Mouse (Mus musculus): ENCODE measurements around the gene 3110009E18Rik.

3110009E18Rik gene

DNA sequence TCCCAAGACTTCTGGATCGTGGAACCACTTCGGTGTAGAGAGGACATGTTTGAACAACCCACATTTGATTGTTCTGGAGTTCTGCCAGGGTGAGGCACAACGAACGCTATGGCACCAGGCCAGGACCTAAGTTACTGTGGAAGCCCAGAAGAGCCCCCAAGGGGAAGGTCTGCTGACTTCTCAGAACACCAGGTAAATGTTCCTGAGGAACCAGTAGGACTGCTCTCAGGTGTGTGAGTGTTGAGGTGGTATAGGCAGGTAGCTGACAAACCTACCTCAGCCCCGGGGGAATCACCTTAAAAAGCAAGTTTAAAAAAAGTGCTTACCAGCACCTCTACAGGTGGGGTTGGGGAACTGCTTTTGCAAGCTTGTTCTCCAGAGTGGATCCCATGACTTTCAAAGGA lies 15.4 kb upstream of the 3110009E18Rik start:
- DNase-seq (ENCODE audit: low spot score), result no peak

DNA sequence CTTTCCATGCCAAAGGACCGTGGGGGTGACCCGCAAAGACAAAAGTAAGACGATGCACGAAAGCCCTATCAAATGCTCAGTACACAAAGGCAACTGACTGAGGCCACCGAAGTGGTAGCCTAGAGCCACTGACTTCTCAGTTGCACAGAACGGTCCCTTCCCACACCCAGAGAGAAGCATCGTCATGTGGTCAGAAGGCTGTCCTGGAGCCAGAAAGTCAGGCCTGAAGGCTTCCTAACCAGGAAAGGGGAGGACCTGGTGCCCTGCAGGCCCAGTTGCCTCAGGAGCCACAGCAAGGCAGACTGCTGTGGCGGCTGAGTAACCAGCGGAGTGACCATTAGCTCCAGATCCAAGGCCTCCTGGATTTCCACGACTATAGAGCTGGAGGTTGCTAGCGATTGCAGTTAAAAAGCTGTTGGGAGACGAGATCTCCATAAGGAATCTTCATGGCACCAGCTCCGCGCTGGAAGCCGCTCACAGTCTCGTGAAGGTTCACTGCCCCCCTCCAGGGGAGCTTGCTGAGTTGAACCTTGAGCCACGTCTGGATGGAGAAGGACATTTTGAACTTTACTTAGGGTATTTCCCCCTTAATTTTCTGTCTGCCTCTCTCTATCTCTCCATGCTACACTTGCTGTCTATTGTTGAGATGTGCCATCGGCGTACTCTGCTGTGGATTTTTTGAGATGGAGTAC lies 11.1 kb upstream of the 3110009E18Rik start:
- no peak for DNase-seq (ENCODE audit: low spot score)

DNA sequence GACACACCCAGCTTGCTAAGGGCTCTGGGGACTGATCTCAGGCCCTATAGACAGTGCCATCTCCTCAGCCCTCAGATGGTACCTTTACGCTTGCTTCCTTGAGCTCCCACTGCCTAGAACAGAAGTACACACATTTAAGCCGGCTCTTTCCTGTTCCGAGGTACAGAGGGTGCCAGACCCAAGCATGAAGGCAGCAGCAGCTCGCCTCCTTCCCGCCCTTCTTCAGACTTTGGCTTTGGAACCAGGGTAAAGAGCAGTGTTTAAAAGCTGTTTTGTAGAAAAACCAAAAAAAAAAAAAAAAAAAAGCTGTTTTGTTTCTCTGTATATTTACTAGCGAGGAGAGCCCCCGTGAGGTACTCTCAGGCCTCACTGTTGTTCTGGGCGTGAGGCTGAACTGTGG lies 9.2 kb upstream of the 3110009E18Rik start:
- DNase-seq (ENCODE audit: low spot score), result no peak

DNA sequence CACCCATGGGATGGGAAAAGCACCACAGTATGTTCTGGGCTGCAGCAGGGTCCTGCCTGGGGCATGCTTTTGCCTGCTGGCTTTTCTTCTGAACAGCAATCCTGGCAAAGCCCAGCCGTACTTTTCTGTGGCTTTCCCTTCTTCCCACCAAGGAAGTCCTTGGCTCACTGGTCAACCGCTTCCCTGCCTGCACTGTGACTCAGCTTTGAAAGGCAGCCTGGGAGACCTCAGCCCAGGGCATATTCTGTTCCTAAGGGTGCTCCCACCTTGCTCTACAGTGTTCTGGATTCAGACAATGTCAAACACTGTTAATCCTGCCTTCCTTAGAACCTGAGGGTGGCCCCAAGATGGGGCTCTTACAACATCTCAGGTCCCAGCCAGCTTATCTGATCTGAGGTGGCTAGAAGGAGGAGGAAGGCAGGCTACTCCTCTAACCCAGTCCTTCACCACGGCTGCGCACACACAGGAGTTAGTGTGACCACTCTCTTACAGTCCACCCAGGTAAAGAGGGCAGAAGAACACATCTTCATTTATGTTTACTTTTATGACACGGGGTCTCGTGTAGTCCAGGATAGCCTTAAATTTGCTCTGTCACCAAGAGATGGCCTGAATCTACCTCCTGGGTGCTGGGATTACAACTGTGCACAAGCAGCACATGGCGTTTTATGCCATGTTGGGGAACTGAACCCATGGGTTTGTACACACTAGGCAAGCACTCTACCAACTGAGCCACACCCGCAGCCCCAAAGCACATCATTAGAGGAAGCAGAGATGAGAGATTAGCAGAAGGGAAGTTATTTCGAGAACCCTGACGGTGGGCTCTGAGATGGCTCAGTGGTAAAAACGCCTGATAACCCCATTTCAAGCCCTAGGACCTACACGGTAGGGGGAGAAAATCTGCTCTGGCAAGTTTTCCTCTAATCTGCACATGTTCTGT lies 8.5 kb upstream of the 3110009E18Rik start:
- no peak for DNase-seq (ENCODE audit: low spot score)

DNA sequence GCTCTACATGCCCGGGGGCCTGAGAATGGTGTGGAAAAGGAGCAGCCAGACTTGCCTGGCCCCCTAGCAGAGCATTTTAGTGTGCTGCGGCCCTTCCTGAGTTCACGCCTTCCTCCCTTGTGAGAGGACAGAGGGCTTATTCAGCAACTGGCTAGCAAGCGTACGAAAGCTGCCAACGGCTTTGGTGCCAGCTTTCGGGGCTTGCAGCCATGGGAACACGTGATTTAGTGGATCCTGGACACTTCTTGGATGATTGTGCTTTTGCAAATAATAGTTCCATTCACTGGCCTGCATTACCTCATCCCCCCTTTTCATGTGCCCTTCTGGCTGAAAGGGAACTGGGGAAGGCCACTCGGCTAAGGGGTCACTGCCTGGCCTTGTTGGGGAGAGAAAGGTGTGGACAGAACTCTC lies 5.3 kb upstream of the 3110009E18Rik start:
- DNase-seq (ENCODE audit: low spot score), result no peak

DNA sequence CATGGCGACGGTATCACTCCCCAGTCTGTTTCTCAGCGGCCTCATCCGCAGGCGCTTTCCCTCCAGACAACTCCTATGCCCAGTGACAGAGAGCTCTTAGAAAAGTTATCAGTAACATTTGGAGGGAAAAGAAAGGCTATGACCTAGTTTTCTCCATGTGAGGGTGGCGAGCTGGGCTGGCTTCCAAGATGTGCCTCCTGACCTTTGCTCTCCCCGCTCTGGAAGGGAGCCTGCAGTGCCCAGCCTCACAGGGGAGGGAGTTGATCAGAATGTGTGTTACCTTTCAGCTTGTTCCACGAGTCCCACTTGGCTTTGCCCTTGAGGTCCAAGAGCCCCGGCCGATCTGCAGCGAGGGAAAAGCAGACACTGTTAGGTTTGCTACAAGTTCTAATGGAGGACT lies 4.9 kb upstream of the 3110009E18Rik start:
- no peak for DNase-seq (ENCODE audit: low spot score)

DNA sequence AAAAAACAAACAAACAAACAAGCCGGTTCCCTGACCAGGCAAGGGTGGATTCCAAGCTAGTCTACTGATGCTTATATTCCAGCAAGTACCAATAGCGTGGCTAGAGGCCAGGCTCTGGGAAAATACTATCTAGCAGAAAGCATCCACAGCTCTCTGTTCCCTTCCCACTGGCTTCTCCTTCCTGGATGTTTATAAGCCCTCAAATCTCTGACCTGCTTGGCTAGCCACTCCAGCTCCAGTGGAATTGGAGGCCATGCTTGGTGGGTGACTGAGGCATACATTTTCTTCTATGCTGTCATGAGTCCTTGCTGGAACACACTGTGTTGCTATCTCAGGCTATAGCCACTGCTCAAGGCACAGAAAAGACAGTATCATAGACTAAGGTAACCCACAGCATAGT lies 2.1 kb upstream of the 3110009E18Rik start:
- no peak for DNase-seq (ENCODE audit: low spot score)

DNA sequence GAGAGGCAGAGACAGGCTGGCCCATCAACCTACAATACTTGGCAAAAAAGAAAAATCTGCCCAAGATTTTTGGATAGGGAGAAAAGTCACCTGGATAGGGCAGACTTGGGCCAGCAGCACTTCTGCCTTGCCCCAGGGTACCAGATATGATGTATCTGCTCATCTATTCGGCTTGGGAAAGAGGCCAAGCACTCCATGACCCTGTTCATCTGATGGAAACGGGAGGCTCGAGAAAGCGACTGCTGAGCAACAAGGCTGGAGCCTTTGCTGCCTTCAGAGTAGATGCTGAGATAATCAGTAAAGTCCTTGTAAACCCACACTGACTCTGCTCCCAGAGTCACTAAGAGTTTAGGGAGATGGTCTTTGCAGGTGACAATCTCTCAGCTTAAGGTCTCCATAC lies 1.6 kb upstream of the 3110009E18Rik start:
- no peak for DNase-seq (ENCODE audit: low spot score)

DNA sequence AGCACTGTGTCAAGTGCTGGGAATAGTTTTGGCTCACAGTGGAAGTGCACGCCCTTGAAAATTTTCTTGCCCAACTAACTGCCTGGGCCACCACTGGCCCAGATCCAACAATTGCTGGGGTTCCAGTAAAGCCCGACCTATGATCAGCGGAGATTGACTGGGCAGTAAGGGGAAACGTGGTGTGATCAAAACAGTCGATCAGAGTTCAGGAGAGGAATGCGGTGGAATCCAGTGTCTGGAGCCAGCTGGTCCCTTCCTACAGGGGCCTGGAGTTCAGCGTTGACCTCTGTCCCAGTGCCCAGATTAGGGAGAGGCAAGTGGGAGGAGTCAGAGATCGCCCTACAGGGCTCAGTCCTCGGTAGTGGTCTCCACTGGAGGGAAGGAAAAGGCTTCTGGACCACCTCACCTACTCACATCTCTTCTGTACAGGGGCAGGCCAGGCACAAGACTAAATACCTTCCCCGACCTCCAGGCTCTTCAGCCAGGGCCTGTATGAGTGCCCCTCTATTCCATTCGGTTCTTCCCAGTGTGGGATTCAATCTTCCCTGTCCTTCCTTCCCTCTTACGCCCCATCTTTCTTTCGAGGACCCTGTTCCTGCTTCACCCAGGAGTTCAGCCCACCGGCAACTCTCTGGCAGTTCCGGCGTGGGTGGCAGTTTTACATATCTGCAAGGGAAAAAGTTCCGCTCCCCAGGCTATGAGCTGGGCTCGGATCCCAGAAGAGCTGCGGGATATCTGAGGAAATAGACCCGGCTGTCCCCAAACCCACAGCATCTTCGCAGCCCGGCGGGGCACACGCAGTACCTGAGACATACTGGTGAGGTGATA lies 632 bp upstream of the 3110009E18Rik start:
- no peak for DNase-seq (ENCODE audit: low spot score)

DNA sequence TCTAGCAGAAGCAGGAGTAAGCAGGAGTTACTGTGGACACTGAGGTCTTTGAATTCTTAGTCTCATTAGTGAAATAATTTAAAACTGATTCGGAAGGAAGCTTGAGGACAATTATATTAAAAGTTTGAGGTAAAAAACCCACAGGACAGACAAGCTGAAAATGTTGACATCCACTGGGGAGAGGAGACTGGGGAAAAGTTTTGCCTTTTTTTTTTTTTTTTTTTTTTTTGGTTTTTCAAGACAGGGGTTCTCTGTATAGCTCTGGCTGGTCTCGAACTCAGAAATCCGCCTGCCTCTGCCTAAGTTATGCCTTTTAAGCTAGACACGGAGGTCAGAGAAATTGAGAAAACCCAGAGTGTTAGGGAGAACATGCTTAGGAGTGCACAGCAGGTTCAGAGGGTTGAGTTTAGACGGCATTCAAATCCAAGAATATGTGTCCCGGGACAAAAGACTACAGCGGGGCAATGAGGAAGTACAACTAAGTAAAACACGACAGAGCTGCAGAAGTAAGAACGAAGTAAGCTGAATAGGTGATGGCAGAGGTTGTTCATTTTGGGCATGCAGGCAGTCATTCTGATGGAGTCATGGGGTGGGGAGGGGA lies 1.0 kb downstream of the 3110009E18Rik start:
- no peak for DNase-seq (ENCODE audit: low spot score)

DNA sequence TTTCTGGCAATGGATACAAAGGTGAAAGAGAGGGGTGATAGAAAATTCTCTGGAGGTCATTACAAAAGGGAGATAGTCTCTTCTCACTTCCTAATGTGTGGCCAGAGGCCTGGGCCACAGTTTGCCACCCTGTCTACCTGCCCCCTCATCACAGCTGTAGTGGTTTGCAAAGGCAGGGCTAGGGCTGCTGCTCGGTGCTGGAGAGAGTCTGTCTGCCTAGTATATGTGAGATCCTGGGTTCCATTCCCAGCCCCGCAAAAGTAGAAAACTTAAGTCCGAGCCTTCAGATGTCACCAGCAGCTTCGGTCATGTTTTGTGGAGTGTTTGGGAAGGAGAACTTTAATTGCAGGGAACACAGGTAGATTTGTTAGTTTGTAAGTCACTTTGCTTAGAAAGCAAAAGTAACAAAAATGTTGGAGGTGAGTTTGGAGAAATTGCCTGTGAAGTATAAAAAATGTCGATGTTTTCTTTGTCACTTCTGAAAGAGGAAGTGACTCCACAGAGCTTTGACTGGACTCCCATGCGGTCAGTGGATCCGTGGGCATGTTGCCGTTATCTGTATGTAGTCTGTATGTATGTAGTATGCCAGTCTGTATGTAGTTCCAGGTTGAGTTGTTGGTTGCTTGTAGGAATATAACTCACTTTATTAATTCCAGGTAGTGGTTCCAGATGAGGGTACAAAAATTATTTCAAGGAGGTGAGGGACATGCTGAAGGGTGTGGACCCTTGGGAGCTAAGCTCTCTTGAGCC lies 1.8 kb downstream of the 3110009E18Rik start:
- no peak for DNase-seq (ENCODE audit: low spot score)

DNA sequence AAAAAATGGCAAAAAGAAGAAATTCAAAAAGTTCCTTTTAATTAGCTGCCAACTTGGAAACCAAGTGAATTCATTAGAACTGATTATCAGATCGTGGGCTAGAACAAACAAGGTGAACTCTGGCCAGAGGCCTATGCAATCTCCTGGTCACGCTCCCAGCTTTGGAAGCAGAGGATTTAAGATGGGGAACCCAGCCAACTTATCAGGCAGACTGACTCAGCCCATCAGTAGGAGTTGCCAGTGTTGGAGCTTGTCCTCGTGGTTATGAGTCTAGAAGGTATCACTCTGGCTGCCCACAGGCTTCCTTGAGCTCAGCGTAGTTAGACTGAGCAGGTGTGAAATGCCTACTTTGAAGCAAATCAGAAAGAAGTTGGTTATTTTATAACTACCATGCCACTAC lies 3.9 kb downstream of the 3110009E18Rik start:
- DNase-seq (ENCODE audit: low spot score), result no peak

DNA sequence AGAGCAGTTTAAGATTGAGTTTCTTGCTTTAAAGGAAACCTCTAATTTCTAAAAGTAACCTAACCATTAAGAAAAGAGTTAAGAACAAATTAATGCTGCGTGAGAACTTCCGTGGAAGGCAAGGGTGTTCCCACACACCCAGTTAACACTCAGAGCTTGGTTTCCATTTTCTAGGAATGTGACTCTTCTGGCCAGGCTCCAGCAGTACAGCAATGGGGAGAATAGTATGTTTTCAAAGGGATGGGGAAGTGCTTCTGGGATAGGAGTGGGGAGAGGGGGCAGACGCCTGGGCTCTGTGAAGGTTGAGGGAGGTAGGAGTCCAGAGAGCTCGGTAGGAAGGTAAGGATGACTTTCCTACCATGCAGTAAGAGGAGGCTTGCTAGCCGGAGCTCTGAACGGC lies 4.5 kb downstream of the 3110009E18Rik start:
- DNase-seq (ENCODE audit: low spot score), result no peak

DNA sequence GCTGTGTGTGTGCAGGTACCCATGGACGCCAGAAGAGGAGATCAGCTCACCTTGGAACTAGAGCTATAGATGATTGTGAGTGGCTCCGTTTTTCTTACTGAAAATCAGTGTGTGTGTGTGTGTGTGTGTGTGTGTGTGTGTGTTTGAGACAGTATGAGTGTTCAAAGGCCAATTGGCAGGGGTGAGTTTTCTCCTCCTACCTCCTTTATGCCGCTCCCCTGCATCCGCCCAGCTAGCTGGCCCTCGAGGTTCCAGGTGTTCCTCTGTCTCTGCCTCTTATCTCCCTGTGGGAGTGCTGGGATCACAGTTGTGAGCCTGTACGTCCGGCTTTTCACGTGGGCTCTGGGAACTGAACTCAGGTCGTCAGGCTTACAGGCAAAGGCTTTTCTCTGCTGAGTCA lies 5.3 kb downstream of the 3110009E18Rik start:
- no peak for DNase-seq (ENCODE audit: low spot score)

DNA sequence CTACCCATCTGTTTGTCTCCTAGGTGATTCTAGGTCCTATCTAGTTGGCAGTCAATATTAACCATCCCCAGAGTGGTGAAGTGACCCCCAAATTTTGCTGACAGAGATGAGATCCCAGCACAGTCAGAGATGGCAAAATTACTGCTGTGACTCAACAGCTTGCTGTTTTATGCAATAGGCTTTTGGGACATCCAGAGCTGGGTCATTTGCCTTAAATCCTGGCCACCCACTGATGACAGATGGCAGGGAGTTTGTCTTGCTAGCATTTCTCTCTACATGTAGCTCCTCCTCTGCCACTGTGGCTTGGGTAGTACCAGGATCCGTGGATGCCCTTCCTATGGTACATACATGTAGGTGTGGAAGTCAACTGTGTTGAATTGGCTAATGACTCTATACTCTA lies 11.4 kb downstream of the 3110009E18Rik start:
- no peak for DNase-seq (ENCODE audit: low spot score)

DNA sequence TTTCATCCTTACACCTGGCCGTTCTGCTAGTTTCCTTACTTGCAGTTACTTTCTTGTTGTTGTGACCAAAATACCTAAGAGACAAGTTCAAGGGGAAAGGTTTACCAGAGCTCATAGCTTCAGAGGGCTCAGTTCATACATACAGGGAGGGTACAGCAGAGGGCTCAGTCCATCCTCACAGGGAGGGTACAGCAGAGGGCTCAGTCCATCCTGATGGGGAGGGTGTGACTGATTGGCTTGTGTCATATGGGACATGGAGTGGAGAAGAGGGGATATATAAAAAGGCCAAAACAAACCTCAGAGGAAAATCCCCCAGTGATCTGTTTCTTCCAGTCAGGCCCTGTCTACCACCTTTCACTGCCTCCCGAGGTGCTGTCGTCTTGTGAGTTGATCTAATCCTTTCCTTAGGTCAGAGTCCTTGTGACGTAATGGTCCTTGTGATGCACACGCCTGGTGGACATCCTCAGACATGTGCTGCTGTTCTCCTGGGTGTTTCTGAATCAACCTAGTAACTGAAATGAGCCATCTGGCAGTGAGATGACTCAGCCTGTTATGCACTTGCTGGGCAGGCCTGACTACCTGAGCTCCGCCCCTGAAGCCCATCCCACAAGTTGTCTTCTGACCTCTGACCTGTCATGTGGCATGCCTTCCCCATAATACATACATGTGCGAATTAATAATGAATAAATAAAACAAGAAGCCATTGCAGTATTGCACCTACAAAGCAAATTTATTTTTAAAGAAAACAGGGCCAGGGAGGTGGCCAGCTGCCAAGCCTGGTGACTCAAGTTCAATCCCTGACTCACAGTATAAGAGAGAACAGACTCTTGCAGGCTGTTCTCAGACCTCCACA lies 15.2 kb downstream of the 3110009E18Rik start:
- no peak for DNase-seq (ENCODE audit: low spot score)

DNA sequence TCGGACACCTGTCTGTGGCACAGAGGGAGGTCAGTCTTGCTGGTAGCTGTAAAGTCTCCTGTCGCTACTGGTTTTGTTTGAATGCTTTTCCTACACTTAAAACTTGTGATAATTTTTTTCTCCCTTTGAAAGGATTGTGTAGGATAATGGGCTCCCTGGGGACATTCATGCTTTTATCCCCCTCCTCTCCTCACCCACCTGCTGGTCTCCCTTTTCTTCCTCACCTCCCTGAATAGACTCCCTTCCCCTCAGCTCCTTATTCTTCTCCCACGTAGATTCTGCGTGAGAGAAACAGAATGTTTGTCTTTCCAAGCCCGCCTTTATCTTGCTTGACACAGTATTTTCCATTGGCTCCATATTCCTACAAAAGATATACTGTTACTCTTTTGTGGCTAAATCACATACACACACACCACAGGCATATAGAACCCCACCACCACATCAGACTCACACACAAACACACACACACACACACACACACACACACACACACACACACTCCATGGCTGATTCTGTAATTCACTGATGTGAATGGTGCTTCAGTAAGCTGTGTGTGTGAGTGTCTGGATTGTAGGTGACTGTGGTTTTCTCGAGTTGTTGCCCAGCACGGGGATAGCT lies 18.0 kb downstream of the 3110009E18Rik start:
- no peak for DNase-seq (ENCODE audit: low spot score)

DNA sequence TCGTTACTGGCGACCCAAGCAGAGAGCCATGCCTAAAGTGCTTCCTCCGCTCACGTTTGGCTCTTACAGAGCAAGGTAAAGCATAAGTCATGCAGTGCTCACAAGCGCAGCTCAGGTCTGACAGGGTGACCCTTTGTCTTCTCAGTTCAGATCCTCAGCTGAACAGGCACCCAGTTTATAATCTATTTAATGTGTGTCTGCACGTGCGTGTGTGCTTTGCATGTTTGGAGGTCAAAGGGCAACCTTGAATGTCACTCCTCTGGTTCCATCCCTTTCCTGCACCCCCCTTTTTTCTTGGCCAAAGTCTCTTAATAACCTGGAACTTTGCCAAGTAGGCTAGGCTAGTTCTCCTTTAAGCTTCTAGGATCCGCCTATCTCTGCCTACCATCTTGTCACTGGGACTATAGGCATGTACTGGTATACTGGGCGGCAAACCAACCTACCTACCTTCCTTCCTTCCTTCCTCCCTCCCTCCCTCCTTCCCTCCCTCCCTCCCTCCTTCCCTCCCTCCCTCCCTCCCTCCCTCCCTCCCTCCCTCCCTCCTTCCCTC lies 19.2 kb downstream of the 3110009E18Rik start:
- no peak for DNase-seq (ENCODE audit: low spot score)

DNA sequence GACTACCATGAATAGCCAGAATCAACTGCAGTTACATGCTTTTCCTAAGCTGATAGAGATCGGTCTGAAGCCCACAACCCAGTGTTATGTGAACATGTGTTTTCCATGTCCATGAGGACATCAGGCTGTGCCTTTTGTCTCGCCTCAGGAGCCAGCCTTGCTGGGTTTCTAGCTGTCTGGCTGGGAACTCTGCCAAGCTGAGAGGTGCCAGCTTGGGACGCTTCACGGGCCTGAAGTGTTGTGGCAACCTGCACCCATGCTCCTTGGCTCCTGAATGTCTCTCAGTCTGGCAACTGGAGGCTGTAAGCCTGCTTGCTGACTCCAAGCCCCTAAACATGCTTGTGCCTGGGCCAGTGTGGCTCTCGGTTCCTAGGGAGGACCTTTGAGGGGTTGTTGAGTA lies 21.6 kb downstream of the 3110009E18Rik start:
- no peak for DNase-seq (ENCODE audit: low spot score)
